Mouse (Mus musculus): ENCODE measurements around the gene Cdk4.

GRCm38 (mm10) chr10:127043187-127043586 lies 20.1 kb upstream of the Cdk4 start:
- TF ChIP-seq POLR2A (IDR thresholded peaks at IDR 0.05; ENCODE audit: low read depth, low read length) (no peak), CTCF (IDR thresholded peaks at IDR 0.05; ENCODE audit: extremely low read depth, insufficient read depth, insufficient read length, insufficient replicate concordance) (no peak)
